Mouse (Mus musculus) G1E-ER4 (cell line): Measurements from ENCODE around the gene Mdh1. TPM values are rescaled to one million over a fixed set of nuclear protein-coding genes. Genes with fewer than 3 reads are reported as not detected.
A peak's percentile ranks its signal among the peaks of the same experiment; 100 is the strongest.

ENCODE experiments used
- GATA1 ChIP-seq: IDR thresholded peaks from one replicate; pipeline ENCODE4 v1.8.0; 2012; ENCODE audit warnings: low read length, inconsistent platforms
- polyA plus RNA-seq: library from polyadenylated mRNA; stranded (reverse); fragments of >175 nt; gene quantifications from 2 replicates; pipeline ENCODE4 v1.2.3, GENCODE M21; 2012

The Mdh1 gene
- polyA plus RNA-seq, result 4.9 and 7.3 TPM in 2 replicates

- no peak for TF ChIP-seq GATA1
These were observed at the start of gene Mdh1, which contains the start of gene Wdpcp for GRCm38 (mm10) chr11:21571700-21572381. Mdh1 (minus strand) TSS chr11:21572367. Wdpcp (plus strand) TSS chr11:21572235.

- no peak for TF ChIP-seq GATA1
These were observed 43.7 kb upstream of the Mdh1 start for GRCm38 (mm10) chr11:21615915-21616314.

- TF ChIP-seq GATA1, result no peak
These were observed 30.3 kb upstream of the Mdh1 start for GRCm38 (mm10) chr11:21602497-21602896.

GRCm38 (mm10) chr11:21583286-21583685 is 11.1 kb upstream of the Mdh1 start:
- no peak for TF ChIP-seq GATA1

GRCm38 (mm10) chr11:21581472-21581871 is 9.3 kb upstream of the Mdh1 start:
- TF ChIP-seq GATA1, result no peak

- no peak for TF ChIP-seq GATA1
These were observed 1.2 kb downstream of the Mdh1 start for GRCm38 (mm10) chr11:21570973-21571372.

GRCm38 (mm10) chr11:21570109-21570474 is 2.1 kb downstream of the Mdh1 start:
- TF ChIP-seq GATA1, result no peak

GRCm38 (mm10) chr11:21569456-21570108 is 2.6 kb downstream of the Mdh1 start:
- TF ChIP-seq GATA1, result no peak

GRCm38 (mm10) chr11:21569002-21569401 is 3.2 kb downstream of the Mdh1 start:
- TF ChIP-seq GATA1, result no peak

- no peak for TF ChIP-seq GATA1
These were observed 4.4 kb downstream of the Mdh1 start for GRCm38 (mm10) chr11:21567733-21568132.

- TF ChIP-seq GATA1, result no peak
These were observed 5.2 kb downstream of the Mdh1 start for GRCm38 (mm10) chr11:21566934-21567333.

GRCm38 (mm10) chr11:21564681-21565405 is 7.3 kb downstream of the Mdh1 start:
- TF ChIP-seq GATA1, result no peak

GRCm38 (mm10) chr11:21563617-21564325 is 8.4 kb downstream of the Mdh1 start:
- no peak for TF ChIP-seq GATA1

- no peak for TF ChIP-seq GATA1
These were observed 10.8 kb downstream of the Mdh1 start for GRCm38 (mm10) chr11:21561347-21561746.

- no peak for TF ChIP-seq GATA1
These were observed 12.4 kb downstream of the Mdh1 start for GRCm38 (mm10) chr11:21559727-21560126.

- TF ChIP-seq GATA1, result peak; percentile 50
These were observed 20.1 kb downstream of the Mdh1 start for GRCm38 (mm10) chr11:21552049-21552448.
